Mouse (Mus musculus) layer of hippocampus, adult 11-12 months (tissue): ENCODE measurements around the gene Rbp4.

ENCODE experiments used
- DNase-seq: peaks from one replicate; pipeline ENCODE4 v3.0.0; 2022; ENCODE audit warnings: low spot score

Rbp4 gene

GRCm38 (mm10) chr19:38125219-38125610, at the start of gene Rbp4:
Gene Rbp4 (minus strand): TSS chr19:38125281.
- no peak for DNase-seq

DNA sequence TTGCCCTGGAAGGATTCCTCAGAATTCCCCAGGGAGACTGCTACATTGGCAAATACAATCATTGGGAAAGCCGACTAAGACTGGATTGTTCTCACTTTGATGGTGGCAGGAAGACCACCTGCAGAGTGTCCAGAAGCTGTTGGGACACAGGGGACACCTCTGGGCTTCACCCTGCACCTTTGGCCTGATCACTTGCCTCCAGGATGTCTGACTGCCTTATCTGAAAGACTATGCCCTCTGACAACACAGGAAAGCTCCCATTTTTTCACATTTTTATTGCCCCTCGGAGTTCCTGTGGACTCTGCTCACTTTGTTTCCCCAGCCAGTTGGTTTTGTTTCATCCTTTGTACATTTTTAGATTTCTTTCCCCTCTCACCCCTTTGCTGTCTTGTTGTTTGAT, 39.6 kb upstream of the Rbp4 start:
- DNase-seq, result no peak

- no peak for DNase-seq
Observed at GRCm38 (mm10) chr19:38161648-38162354, 36.7 kb upstream of the Rbp4 start.

DNA sequence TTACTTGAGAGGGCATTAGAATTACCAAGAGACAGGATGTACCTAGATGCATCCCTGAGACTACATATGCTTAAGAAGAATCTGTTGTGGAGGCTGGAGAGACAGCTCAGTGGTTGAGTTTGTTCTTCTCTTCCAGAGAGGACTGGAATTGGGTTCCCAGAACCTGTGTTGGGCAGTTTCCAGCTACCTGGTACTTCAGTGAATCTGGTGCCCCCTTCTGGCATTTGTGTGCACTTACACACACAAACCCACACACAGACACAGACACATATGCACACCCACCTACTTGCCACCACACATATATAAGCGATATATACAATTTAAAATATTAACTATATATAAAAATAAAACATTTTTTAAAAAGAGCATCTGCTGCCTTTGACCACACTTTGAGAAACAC, 31.2 kb upstream of the Rbp4 start:
- DNase-seq, result no peak

DNA sequence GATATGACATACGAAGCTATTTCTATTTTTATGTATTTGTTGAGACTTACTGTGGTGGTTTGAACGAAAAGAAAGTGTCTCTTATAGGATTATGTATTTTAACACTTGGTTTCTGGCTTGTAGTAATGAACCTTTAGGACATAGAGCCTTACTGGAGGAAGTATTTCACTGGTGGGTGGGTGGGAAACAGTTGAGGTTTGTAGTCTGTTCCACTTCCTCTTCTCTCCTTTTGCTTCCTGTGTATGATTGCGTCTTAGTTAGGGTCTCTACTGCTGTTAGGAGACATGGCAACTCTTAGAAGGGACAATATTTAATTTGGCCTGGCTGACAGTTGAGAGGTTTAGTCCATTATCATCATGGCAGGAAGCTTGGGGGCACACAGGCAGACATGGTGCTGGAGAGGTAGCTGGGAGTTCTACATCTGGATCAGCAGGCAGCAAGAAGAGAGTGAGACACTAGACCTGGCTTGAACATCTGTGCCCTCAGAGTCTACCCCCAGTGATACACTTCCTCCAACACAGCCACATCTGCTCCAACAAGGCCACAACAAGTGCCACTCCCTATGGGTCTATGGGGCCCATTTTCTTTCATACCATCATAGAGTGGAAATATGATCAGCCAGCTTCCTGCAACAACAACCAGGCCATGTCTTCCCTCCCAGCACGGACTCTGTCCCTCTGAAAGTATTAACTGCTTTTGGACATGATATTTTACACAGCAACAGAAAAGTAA, 18.6 kb upstream of the Rbp4 start:
- DNase-seq, result no peak

DNA sequence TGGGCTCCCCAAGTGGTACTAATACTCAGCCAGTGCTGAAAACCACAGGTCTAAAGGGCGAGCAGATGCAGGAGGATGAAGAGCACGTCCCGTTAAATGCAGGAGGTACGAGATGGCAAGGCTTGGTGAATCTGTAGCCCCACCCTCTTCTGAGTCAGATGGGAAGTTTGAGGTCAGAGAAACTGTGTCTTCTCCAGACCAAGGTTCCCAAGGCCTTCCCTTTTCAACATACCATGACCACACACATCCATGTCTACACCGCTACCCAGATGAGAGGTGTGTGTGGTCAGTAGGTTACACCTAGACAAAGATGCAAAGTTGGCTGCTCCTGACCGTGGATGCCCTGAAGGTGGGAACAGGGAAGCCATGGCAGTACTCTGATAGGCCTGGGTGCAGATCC, 9.7 kb upstream of the Rbp4 start:
- DNase-seq, result no peak

DNA sequence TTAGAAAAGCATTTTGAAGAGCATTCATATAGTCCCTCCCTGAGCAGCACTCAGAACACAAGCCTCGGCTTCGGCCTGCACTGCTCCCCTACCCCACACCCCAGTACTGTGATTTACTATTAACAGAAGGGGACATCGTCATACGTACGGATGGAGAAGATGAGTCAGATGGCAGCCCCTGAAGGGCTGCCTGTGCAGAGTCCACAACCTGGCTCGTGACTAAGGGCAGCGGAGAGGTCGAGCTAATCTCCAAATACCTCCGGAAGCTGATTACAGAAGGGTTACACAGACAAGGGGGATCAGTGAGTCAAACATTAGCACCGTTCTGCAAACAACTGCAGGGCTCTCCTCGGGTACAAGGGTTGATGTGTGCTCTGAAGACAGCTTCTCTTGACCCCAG, 8.9 kb upstream of the Rbp4 start:
- no peak for DNase-seq

- no peak for DNase-seq
Observed at GRCm38 (mm10) chr19:38132481-38132880, 7.4 kb upstream of the Rbp4 start, which contains the start of gene Pde6c. Gene Pde6c (plus strand): TSS chr19:38132781.

- DNase-seq, result no peak
Observed at GRCm38 (mm10) chr19:38126656-38127055, 1.6 kb upstream of the Rbp4 start.

- no peak for DNase-seq
Observed at GRCm38 (mm10) chr19:38124401-38125218, 471 bp downstream of the Rbp4 start.

DNA sequence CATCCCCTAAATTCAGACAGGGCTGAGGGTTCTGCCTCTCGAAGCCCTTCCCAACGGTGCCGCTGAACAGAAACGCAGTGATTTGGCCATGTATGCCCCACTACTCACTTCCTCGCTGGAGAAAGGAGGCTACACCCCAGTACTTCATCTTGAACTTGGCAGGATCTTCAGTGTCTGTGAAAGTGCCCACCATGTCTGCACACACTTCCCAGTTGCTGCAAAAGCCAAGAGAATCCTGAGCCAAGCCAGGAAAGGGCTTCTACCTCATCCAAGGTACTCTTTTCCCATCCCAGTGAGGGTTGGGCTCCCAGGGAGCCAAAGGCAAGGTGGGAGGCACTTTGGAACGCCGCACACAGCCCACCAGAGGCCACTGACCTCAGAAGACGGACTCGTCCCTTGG, 1.2 kb downstream of the Rbp4 start:
- DNase-seq, result no peak

DNA sequence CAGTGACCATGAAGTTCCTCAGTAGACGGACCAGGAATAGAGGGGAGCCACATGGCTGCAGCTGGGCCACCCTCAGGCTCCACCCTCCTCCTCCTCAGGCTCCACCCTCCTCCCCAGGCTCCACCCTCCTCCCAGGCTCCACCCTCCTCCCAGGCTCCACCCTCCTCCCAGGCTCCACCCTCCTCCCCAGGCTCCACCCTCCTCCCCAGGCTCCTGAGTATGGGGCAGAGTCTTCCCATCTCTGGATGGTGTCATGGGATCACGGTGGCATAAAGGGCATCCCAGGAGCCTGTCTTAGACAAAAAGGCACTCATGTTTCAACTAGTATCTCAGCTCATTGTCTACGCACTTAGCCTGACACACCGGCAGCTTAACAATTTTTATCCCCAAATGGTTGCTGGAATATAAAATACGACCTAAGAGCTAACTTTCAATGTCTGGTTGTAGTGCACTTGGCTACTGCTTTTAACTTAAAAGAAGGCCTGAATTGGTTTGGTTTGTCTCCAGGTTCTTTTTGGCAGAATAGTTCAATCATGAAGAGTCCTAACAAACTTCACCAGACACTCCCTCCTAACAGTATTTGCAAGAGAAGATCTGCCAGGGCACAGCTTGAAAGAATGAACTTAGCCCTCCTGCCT, 4.8 kb downstream of the Rbp4 start:
- no peak for DNase-seq

DNA sequence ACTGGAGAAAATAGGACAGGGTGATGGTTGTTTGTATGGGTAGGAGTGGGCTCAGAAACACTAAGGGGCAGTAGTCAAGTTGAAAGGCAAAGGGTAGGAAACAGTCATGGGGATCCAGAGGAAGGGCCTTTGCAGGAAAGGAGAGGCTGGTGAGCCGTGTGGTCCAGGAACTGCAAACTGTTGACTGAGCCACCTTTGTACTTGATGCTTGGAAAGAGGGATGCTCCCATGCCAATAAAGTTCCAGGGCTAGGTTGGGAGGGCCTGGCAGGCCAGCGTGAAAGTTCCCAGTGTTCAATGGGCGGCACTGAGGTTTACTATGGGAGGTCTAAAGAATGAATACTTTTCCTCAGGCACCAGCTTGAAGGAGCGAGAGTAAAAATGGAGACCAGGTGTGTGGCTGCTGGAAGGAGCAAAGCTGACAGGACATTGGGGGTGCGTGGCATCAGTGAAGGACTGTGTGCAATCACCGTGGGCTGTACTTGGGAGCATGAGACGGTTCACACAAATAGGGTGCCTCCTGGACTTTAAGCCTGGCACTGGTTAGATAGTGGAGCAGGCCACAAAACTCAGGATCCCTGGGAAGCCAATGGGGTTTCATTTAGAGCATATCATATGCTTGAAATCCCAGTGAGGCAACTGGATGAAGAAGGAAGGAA, 10.1 kb downstream of the Rbp4 start:
- no peak for DNase-seq

DNA sequence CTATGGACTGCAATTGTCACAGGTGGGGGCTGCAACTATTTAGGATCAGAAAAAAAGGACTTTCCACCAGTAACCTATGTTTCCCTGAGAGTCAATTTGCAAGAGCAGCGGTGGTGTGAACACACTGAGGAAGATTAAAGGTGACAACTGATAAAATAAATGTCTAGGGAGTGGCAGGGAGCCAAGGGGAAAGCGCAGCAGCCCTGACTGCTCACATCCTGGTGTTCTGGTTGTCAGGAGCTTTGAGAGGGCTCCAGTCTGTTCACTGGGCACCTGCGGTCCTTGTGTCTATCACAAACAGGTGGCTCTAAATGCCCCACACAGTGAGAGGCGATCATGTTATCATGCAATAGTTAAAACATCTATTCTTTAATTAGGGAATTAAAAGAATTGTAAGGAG, 12.5 kb downstream of the Rbp4 start:
- no peak for DNase-seq

DNA sequence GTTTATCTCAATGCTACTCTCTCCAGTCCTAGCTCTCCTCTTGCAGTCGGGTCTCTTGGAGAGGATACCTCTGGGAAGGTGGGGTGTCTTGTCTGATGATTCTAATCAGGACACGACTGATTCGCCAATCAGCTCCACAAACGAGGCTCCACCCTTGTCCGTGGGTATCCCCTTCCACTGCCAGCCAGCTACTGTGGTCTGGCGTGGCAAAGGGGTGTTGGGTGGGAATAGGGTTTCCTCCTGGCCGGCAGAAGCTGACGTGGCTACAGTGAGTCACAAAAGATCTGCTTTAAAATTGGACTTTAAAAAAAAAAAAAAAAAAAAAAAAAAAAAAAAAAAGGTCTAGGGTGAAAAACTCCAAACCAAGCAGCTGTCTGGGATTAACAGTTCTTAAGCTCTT, 14.0 kb downstream of the Rbp4 start:
- DNase-seq, result no peak

- no peak for DNase-seq
Observed at GRCm38 (mm10) chr19:38109506-38110242, 15.4 kb downstream of the Rbp4 start.

GRCm38 (mm10) chr19:38107871-38108270, 17.2 kb downstream of the Rbp4 start:
- no peak for DNase-seq

DNA sequence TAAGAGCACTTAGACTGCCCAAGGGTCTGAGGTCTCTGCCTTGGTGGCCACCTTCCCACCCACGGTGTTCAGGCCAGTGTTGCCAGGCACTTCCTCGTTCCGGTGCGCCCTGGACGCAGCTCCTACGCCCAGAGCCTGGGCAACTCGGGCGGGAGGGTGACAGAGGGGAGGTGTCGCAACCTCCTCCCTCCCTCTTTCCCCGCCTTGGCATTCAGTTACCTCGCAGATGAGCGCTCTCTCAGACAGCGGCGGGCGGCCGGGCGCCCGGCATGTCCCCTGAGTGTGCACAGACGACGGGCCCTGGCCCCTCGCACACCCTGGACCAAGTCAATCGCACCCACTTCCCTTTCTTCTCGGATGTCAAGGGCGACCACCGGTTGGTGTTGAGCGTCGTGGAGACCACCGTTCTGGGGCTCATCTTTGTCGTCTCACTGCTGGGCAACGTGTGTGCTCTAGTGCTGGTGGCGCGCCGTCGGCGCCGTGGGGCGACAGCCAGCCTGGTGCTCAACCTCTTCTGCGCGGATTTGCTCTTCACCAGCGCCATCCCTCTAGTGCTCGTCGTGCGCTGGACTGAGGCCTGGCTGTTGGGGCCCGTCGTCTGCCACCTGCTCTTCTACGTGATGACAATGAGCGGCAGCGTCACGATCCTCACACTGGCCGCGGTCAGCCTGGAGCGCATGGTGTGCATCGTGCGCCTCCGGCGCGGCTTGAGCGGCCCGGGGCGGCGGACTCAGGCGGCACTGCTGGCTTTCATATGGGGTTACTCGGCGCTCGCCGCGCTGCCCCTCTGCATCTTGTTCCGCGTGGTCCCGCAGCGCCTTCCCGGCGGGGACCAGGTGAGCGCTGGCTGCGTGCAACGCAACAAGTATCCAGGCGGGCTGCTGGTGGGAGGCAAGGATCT, 28.0 kb downstream of the Rbp4 start, which contains the start of gene Ffar4:
Gene Ffar4 (plus strand): TSS at position 214 of the 901 bp plus-strand sequence.
- DNase-seq, result no peak

GRCm38 (mm10) chr19:38096231-38096630, 28.9 kb downstream of the Rbp4 start:
- no peak for DNase-seq

DNA sequence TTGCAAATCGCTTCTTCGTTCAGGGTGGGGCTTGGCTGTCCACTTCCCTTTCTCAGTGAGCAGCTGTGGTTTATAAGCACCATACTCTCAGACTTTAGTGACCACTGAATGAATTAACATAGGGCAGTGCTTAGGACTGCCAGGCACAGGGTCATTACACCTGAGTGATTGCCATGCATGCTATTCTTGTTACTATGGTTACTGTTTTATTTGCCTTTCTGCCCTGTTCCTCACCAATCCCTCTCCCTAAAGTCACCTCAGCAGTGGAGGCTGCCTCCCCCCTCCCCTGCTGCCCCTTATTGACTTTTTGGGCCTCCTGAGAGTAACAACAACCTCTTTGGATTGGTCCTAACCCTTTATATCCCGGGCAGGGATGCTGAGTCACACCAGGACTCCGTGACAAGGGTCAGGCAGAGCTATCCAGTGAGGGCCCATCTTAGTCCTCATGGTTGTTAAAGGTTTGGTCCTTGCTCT, 33.5 kb downstream of the Rbp4 start:
- DNase-seq, result no peak
